Mouse (Mus musculus): ENCODE data around the gene Adcy1.

Gene Adcy1

GRCm38 (mm10) chr11:7138370-7138769, 75.1 kb downstream of the Adcy1 start:
- no peak for DNase-seq

GRCm38 (mm10) chr11:7140449-7140848, 77.2 kb downstream of the Adcy1 start:
- peak; percentile 55 to 74 for DNase-seq

- DNase-seq: peak; percentile 46 to 69
These were observed 79.4 kb downstream of the Adcy1 start for GRCm38 (mm10) chr11:7142725-7143124.

- peak; percentile 58 to 85 for DNase-seq
These were observed 81.1 kb downstream of the Adcy1 start for GRCm38 (mm10) chr11:7144369-7144768.

- DNase-seq: no peak
These were observed 81.9 kb downstream of the Adcy1 start for GRCm38 (mm10) chr11:7145221-7145620.

- DNase-seq: no peak
These were observed 84.2 kb downstream of the Adcy1 start for GRCm38 (mm10) chr11:7147536-7147935.

GRCm38 (mm10) chr11:7147945-7148344, 84.7 kb downstream of the Adcy1 start:
- DNase-seq: no peak

GRCm38 (mm10) chr11:7149471-7149870, 86.2 kb downstream of the Adcy1 start:
- no peak for DNase-seq

GRCm38 (mm10) chr11:7150511-7150910, 87.2 kb downstream of the Adcy1 start:
- no peak for DNase-seq

GRCm38 (mm10) chr11:7152371-7152770, 89.1 kb downstream of the Adcy1 start:
- no peak for DNase-seq

GRCm38 (mm10) chr11:7153081-7153480, 89.8 kb downstream of the Adcy1 start:
- peak; percentile 53 to 83 for DNase-seq

- peak in 1 of 2 experiments; percentile 12 for DNase-seq
These were observed 93.1 kb downstream of the Adcy1 start for GRCm38 (mm10) chr11:7156427-7156826.

GRCm38 (mm10) chr11:7158196-7158595, 94.9 kb downstream of the Adcy1 start:
- DNase-seq: peak; percentile 43 to 73

- DNase-seq: peak in 1 of 2 experiments; percentile 31
These were observed 96.9 kb downstream of the Adcy1 start for GRCm38 (mm10) chr11:7160146-7160545.

GRCm38 (mm10) chr11:7160637-7161101, 97.4 kb downstream of the Adcy1 start:
- DNase-seq: no peak

GRCm38 (mm10) chr11:7161502-7162174, 98.3 kb downstream of the Adcy1 start:
- peak; percentile 38 to 41 for DNase-seq

GRCm38 (mm10) chr11:7164416-7164815, 101.1 kb downstream of the Adcy1 start:
- no peak for DNase-seq

- no peak for DNase-seq
These were observed 106.4 kb downstream of the Adcy1 start for GRCm38 (mm10) chr11:7169645-7170044.

- DNase-seq: peak; percentile 52 to 83
These were observed 110.4 kb downstream of the Adcy1 start for GRCm38 (mm10) chr11:7173664-7174063.

- DNase-seq: no peak
These were observed 115.4 kb downstream of the Adcy1 start for GRCm38 (mm10) chr11:7178724-7179123.

- no peak for DNase-seq
These were observed 116.0 kb downstream of the Adcy1 start for GRCm38 (mm10) chr11:7179276-7179675.

GRCm38 (mm10) chr11:7182409-7183042, 119.2 kb downstream of the Adcy1 start:
- DNase-seq: no peak

- no peak for DNase-seq
These were observed 121.1 kb downstream of the Adcy1 start for GRCm38 (mm10) chr11:7184420-7184819.

GRCm38 (mm10) chr11:7187472-7187871, 124.2 kb downstream of the Adcy1 start:
- DNase-seq: no peak
